Mouse (Mus musculus) embryo, embryonic 10 days (tissue): ENCODE results near the gene Tgfb1i1.

ENCODE experiments used
- DNase-seq: peaks from one replicate; pipeline ENCODE4 v3.0.0-alpha.2; 2015; ENCODE audit warnings: low spot score

Tgfb1i1 gene

GRCm38 (mm10) chr7:128246496-128247391, at the start of gene Tgfb1i1:
Gene Tgfb1i1, plus strand, starts transcription at chr7:128246812.
- peak; percentile 63 for DNase-seq

DNA sequence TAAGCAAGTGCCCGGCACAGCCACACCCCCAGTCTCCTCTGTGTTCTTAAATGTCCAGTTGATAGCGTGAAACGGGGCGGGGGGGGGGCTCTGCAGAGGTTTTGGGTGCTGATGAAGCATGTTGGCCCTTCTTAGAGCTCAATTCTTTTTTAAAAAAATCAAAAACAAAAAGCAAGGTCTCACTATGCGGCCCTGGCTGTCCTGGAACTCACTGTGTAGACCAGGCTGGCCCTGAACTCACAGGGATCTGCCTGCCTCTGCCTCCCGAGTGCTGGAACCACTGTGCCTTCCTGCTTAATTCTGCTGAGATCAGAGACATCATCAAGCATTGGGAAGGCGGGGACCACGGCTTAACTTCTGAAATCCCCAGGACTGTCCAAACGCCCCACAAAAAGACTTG, 45.0 kb upstream of the Tgfb1i1 start:
- no peak for DNase-seq

DNA sequence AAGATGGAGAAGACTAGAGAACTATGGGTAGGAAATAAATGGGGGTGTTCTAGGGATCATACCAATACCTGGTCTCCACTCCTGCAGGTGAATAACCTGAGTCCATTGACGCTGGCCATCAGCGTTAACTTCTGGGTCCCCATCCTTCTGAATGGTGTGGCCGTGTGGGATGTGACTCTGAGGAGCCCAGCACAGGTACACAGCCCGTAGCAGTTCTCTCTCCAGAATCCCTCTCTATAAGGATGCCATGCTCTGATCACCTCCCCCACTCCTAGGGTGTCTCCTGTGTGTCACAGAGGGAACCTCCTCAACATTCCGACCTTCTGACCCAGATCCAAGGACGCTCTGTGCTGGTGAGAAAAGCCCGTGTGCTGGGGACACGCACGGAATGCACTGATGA, 43.5 kb upstream of the Tgfb1i1 start:
- no peak for DNase-seq

- DNase-seq: no peak
Observed at GRCm38 (mm10) chr7:128204179-128204578, 42.4 kb upstream of the Tgfb1i1 start.

DNA sequence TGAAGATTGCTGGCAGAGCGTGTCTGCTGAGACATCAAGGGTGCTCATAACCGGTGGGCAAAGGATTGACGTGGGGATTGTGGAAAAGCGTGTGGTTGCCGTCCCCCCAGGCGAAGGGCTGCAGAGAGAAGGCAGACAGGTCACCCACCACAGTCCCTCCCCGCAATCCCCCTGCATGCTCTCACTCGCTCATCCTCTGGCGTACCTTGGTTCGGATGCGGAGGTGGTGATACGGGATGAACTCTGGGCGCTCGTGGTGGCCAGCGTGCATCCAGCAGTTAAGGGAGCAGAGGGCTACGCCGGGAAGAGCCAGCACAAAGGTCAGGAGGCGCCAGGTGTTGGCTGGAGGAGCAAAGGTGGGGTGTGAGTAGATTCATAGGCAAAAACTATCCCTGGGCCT, 40.9 kb upstream of the Tgfb1i1 start:
- DNase-seq: no peak

DNA sequence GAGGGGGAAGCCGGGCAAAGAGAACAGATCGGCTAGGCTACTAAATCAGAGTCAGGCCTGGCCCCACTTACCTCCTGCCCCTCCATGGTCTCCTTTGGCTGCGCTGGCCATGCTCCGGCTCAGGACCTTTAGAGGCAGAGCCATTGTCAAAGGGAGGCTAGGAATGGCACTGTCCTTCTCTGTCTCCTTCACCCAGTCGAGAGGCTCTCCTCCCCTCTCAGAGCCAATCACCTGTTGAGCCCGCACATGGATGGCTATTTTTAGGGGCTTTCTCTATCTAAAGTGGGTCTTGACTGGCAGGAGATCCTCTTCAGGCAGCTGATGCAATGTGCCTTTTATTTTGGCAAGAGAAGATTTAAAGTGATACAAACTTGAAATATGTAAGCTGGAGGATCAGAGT, 40.5 kb upstream of the Tgfb1i1 start, which contains the start of gene Cox6a2:
Gene Cox6a2 (minus strand): TSS at position 236 of the 400 bp plus-strand sequence.
- DNase-seq: no peak

DNA sequence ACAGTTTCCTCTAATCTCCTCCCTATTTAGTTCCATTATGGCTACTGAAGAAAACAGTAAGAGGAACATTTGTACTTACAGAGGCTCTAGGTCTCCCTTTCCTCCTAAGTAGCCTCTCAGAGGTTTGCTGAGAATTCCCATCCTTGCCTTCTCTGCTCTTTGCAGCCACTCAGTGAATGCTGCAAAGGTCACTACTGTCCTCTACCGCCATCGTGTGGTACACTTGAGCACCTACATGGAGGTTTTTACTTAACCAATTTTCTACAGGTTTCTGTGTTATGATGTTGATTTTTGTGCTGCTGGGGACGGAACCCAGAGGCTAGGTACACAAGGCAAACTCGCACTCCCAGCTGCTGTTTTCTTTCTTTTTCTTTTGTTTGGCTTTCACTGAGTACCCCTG, 38.4 kb upstream of the Tgfb1i1 start:
- DNase-seq: peak; percentile 89

GRCm38 (mm10) chr7:128209826-128210225, 36.8 kb upstream of the Tgfb1i1 start:
- peak; percentile 11 for DNase-seq

- DNase-seq: no peak
Observed at GRCm38 (mm10) chr7:128219952-128220351, 26.7 kb upstream of the Tgfb1i1 start.

DNA sequence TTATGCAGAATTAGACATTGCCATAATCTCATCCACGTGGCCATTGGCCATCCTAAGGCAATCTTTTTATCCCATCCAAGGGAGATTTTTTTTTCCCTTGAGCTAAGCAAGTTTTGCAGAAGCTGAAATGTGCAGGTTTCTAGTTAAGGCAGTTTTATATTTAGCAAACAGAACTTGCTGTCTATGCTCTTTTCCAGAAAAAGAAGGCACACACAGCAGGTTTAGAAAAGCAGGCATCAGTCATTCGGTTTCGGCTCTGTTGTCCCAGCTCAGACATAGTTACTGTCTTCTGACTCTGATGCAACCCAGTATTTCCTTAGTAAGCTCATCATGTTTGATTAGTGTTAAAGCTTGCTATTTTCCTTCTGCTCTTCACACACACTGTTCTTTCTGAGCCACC, 25.7 kb upstream of the Tgfb1i1 start:
- no peak for DNase-seq

- peak; percentile 48 for DNase-seq
Observed at GRCm38 (mm10) chr7:128231741-128232140, 14.9 kb upstream of the Tgfb1i1 start.

GRCm38 (mm10) chr7:128234796-128235195, 11.8 kb upstream of the Tgfb1i1 start:
- DNase-seq: no peak

DNA sequence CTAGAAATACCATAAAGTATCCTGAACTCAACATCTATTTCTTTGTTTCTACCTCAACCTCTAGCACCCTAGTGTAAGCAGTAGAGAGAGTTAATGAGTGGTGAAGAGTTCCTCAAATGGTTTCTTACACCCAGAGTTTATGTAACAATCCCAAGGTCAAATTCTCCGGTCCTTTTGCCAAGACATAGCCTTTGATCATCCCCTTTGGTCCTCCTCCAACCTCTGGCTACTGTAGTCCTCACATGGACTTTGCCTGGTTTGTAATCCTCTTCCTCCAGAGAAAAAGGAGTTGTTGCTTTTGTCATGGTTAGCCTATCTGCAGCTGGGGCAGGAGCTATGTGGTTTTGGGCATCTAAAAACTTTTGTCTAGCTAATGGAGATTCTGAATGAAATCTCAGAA, 11.1 kb upstream of the Tgfb1i1 start:
- DNase-seq: no peak

- no peak for DNase-seq
Observed at GRCm38 (mm10) chr7:128236426-128236825, 10.2 kb upstream of the Tgfb1i1 start.

DNA sequence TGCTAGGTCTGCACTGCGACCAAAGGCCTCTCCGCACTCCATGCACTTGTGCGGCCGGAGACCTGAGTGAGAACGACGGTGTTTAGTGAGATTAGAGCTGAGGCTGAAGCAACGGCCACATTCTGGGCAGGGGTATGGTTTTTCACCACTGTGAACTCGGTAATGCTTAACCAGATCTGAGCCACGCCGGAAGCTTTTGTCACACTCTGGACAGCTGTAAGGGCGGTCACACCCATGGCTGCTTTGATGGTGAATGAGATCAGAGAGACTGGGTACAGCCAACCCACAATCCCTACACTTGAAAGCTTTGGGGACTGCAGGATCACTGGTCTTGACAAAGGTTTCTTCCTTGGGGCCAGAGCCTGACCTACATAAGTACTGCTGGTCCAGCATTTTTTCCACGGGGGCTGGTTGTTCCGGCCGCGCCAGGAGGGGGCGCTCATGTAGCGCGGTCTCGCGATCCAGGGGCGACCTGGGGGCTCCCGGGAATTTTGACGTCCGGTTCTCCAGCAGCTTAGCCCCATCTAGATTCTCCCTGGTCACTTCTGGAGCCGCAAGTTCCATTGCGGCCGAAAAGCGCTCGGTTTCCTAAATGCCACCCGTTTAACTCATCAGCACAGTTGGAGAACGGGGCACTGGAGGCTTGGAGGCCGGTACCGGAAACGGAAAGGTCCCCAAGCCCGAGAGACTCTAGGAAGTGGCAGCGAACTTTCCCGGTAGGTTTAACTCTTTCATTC, 9.6 kb upstream of the Tgfb1i1 start, which contains the start of gene Armc5:
Gene Armc5 (plus strand): TSS at position 487 of the 737 bp plus-strand sequence.
- DNase-seq: peak; percentile 79

DNA sequence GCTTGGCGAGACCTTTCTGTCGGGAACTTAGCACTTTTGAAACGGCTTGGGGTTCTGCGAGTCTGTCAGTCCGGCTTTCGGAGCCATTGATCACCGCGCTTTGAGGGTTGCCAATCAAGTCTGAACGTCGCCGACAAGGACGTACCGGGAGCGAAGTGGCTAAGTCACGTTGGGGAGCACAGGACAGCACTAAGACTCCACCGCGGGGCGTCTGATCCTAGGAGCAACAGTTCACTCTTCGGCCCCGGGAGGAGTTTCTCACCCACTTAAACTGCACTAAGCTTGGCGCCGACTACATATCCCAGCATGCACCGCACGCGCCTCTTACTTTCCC, 9.1 kb upstream of the Tgfb1i1 start:
- no peak for DNase-seq

- peak; percentile 100 for DNase-seq
Observed at GRCm38 (mm10) chr7:128237927-128238778, 8.5 kb upstream of the Tgfb1i1 start, which contains the start of gene 9130023H24Rik. Gene 9130023H24Rik, minus strand, starts transcription at chr7:128238031.

DNA sequence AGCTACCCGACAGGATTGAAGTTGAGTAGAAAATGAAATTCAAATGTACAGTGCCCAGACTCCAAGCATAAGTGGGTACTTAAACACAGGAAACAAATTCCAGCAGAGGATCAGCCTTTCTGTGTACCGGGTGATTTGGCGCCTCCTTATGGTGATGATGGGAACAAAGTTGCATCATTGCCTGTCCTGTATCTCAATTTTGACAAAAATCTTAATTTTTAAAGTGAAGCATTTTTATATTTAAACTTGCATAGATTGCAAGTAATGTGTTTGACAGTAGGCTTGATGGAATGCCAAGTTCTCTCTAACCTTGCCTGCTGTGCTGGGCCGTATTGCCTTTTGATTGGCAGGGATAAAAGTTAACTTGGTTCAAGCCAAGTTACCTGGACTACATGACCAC, 7.6 kb upstream of the Tgfb1i1 start:
- DNase-seq: peak; percentile 69

- no peak for DNase-seq
Observed at GRCm38 (mm10) chr7:128240131-128240784, 6.4 kb upstream of the Tgfb1i1 start.

DNA sequence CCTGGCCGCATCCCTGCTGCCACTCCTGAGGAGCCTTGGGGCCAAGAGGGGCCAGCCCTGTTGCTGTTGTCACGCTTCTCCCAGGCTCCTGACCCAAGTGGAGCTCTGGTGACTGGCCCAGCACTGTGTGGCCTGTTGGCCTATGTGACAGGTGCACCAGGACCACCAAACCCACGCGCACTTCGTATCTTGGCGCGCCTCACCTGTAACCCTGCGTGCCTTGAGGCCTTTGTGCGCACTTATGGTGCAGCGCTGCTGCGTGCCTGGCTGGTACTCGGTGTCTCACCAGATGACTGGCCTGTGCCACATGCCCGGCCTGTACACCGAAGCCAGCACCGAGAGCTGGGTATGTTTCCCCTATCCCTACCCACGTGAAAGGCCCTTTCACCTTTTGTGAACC, 4.3 kb upstream of the Tgfb1i1 start:
- DNase-seq: no peak

- peak; percentile 58 for DNase-seq
Observed at GRCm38 (mm10) chr7:128243921-128244320, 2.7 kb upstream of the Tgfb1i1 start.
